Mouse (Mus musculus) kidney, adult 18-20 months (tissue): ENCODE measurements around the gene Bex1.
"Not testable (repeated sequence)": the region's sequence is repeated elsewhere in the genome, so short reads cannot be mapped to it uniquely, and the experiment has no call there.

Experiments used
- DNase-seq: peaks from one replicate; pipeline ENCODE4 v3.0.0; 2021

The Bex1 gene

GRCm38 (mm10) chrX:136214729-136215677, at the start of gene Bex1, which contains the start of gene Tceal7:
Gene Bex1, minus strand, starts transcription at chrX:136215513.
Gene Tceal7, plus strand, starts transcription at chrX:136214779.
- not testable (repeated sequence) for DNase-seq

DNA sequence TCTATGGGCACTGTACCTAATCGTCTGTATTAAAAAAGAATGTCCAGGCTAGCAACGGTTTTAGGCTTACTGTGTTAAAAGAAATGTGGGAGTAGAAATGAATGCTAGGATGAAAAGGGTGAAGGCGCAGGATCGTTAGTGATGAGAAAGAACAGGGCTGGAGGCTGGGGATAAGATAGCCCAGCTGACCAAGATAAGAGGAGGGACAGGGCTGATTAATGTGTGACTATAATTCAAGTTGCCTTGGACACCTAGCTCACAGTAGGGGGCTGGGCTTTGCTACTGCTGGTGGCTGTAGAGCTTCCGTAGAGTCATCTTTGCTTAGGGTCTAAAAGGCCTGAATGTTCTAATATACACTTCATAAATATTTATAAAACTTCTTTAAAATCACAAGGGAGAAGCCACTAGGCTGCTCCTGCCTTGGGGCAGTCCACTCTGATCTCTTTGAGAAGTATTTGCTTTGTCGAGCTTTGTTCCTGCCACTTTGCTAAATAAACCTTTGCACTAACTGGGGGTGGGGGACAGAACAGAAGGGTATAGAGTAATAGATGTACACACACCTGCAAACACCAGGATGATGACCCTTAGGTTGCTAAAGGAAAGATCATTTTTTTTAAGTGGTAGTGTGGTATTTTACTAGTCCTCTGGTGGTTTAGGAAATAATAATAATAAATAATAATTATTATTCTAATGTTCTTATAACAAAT, 36.9 kb upstream of the Bex1 start:
- no peak for DNase-seq

GRCm38 (mm10) chrX:136249671-136250070, 34.4 kb upstream of the Bex1 start:
- no peak for DNase-seq

- DNase-seq = no peak
Observed at GRCm38 (mm10) chrX:136248811-136249210, 33.5 kb upstream of the Bex1 start.

- peak; percentile 29 for DNase-seq
Observed at GRCm38 (mm10) chrX:136245521-136246071, 30.3 kb upstream of the Bex1 start.

- DNase-seq = peak; percentile 72
Observed at GRCm38 (mm10) chrX:136244574-136245229, 29.4 kb upstream of the Bex1 start, which contains the start of gene Tceal9. Gene Tceal9, plus strand, starts transcription at chrX:136245079.

- no peak for DNase-seq
Observed at GRCm38 (mm10) chrX:136243181-136243580, 27.9 kb upstream of the Bex1 start.

GRCm38 (mm10) chrX:136238118-136238517, 22.8 kb upstream of the Bex1 start:
- peak; percentile 38 for DNase-seq

GRCm38 (mm10) chrX:136227768-136228167, 12.5 kb upstream of the Bex1 start:
- no peak for DNase-seq

DNA sequence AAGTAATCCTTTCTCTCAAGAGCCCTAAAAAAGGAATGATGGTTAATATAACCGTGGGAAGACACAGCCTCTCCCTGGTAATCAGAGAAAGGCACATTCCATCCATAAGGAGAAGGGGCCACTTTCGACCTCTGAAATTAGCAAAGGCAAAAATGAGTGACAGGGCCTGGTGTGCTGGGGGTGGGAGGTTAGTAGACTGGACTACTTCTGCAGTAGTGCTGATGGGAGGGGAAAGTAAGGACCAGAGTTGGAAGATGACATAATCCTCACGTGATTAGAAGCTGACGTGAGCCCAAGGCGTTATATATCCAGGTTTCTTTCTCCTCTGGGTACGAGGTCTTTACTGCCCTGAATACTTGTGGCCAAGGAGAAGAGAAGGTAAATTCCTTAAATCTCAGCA, 8.4 kb upstream of the Bex1 start:
- DNase-seq = no peak

DNA sequence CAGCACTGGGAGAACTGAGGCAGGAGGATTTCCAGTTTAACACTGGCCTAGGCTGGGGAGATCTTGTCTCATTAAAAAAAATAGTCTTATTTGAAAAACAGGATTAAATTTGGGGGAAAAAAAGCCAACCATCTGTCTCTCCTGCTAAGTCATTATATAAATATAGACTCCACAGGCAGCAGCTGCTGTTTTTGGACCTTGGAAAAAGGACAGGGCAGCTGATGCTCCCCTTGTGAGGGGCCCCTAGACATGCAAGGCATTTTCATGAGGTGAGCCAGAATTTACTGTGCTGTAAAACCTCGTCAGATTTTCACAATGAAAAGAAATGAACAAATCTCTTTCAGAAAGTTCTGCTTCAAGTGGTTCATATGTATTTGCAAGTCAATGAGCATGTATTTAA, 990 bp upstream of the Bex1 start:
- DNase-seq = no peak

DNA sequence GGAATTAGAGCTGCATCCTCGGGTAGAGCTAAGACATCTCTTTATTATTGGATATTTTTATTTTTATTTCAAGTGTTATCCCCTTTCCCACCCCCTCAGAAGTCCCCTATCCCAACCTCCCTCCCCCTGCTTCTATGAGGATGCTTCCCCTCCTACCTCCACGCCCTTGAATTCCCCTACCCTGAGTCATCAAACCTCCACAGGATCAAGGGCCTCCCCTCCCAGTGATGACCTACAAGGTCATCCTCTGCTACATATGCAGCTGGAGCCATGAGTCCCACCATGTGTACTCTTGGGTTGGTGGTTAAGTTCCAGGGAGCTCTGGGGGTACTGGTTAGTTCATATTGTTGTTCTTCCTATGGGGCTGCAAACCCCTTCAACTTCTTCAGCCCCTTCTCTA, 1.9 kb downstream of the Bex1 start:
- DNase-seq = no peak

DNA sequence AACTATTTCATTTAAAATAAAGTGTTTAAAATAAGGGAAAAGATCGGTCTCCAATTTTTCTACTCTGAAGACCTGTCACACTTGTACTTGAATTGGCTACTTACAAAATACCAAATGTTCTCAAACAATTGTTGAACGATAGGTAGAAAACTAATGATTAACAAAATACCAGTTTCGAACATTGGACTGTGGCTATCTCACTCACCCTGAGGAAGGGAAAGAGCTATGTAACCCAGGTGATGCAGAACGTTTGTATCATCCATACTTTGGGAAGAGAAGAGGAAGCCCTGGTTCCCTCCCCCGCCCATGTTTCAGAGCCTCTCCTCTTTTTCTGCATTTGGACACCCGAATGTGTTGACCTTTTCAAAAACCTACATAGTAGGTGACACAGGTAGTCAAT, 10.9 kb downstream of the Bex1 start:
- no peak for DNase-seq

DNA sequence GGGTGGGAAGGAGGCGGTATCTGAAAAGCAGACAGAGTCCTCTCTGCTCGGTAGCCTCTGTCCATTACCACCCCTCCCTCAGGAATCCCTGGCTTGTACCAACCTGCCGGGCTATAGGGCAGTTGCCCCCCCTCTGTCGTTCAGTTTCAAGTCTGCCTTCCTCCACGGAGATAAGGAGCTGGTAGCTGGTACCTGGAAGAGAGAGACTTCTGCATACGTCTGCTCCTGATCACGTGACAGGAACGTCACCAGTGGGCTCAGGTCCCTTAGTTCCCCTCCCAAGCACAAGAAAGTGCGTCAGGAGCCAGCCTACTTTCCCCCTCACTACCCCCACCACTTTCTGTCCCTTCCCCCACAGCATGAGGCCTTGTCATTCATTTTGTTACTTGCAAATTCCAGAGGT, 11.6 kb downstream of the Bex1 start, which contains the start of gene Tceal5:
TSS of gene Tceal5 (minus strand) at position 213 of the 403 bp plus-strand sequence.
- no peak for DNase-seq

- DNase-seq = no peak
Observed at GRCm38 (mm10) chrX:136203257-136203656, 12.1 kb downstream of the Bex1 start.

DNA sequence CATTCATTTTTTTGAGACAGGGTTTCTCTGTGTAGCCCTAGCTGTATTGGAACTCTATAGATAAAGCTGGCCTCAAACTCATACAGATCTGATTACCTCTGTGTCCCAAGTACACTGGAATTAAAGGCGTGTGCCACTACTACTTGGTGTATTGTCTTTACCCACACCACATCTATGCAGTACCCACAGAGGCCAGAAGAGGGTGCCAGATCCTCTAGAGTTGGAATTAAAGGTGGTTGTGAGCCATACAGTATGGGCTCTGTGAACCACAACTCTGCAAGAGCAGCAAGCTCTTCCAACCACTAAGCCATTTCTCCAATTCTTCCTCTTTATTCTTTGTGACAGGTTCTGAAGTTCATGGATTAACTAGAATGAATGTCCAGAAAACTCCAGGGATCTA, 18.4 kb downstream of the Bex1 start:
- peak; percentile 57 for DNase-seq

GRCm38 (mm10) chrX:136195193-136195944, 19.9 kb downstream of the Bex1 start:
- DNase-seq = no peak

DNA sequence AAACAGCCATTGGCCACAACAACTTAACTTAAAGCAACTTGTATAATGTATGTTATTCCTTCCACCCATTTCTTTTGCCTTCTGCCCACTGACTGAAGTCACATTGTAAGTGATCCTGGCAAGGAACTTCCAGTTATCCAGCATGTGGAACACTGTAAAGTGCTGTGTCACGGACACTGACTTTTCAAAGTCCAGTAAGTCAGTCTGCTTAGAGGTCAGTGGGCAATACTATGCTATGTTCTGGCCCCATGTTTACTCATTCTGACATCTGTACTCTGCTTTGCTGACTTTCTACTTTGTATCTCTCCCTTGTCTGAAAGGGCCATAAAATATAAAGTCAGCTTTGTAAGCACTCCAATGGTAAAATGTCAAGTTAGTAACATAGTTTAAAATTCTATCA, 32.2 kb downstream of the Bex1 start:
- DNase-seq = no peak

- no peak for DNase-seq
Observed at GRCm38 (mm10) chrX:136180897-136181553, 34.3 kb downstream of the Bex1 start.

DNA sequence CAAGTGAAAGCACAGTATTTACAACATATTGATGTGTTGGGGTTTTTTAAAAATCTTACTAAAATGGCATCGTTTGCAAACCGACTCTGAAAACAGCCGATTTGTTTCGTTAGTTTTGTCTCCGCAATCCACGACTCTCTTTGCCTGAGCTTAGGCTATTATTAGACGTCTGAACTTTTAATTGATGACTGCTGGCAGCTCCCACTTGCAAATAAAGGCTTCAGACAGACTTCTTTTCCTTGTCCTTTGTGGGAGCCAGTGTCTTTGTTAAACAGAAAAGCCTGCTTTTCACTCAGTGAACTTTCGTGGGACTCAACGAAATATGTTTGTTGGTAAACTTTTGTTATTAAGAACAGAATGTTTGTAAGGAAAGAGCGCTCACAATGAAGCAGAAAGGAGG, 42.5 kb downstream of the Bex1 start:
- no peak for DNase-seq

DNA sequence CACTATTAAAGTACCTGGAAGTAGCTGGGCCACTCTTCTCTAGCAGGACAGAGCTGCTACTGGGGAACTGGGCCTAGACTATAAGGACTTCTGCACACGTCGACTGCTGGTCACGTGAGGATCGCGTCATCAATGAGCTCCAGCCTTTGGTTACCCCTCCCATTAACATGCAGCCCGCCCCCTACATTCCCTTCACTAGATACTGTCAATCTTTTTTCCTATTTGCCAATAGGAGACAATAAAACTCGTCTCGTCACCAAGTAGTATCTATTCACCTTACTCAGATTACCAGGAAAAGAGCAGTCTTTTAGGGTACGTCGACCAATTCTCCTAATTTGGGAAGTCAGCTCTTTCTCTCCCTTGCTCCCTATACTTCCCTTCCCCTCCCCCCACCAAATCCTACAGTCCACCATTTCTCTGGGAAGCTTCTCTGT, 43.2 kb downstream of the Bex1 start, which contains the start of gene Tceal8:
TSS of gene Tceal8 (minus strand) at position 225 of the 434 bp plus-strand sequence.
- peak; percentile 77 for DNase-seq
